In genomic region chr15:11008756-11009155, GRCm38 (mm10) we compare ENCODE assay signal across 14 mouse cellular contexts. TPM values are rescaled to one million over a fixed set of nuclear protein-coding genes. Genes with fewer than 3 reads are reported as not detected.
A peak's percentile ranks its signal among the peaks of the same experiment; 100 is the strongest.
DNase-seq lines count a peak whose midpoint lies in the region; ATAC-seq and TF ChIP-seq lines count a peak whose summit lies in the region.
"Had no signal": no experiment of that assay in that cellular context is flagged by ENCODE, and none has a peak within 500 bp of the region (broad histone marks: within the 10 kb centered on the region; RNA-seq: fewer than 3 reads in every experiment).

No protein-coding gene starts in this region.

- H3K9me3 ChIP-seq in forebrain, embryonic 13.5 days (replicated peaks), result no peaks in the 10 kb centered on the region
- no peaks in the 10 kb centered on the region for H3K9me3 ChIP-seq in forebrain, embryonic 11.5 days (ENCODE audit: control insufficient read depth, low read length)
- no peaks in the 10 kb centered on the region; the same call in 1 of the 2 replicates for H3K9me3 ChIP-seq in E14TG2a.4 (ENCODE audit: low read length)
- no peaks in the 10 kb centered on the region for H3K9me3 ChIP-seq in embryonic facial prominence, embryonic 14.5 days (ENCODE audit: control insufficient read depth, low read length)
- H3K9me3 ChIP-seq: liver, embryonic 15.5 days had no signal

- no peak for DNase-seq in forebrain, embryonic 11.5 days (ENCODE audit: low spot score)
- peak; percentile 17 for DNase-seq in kidney, postnatal 10 days
- no peak for DNase-seq in kidney, adult 11 months
- DNase-seq in embryonic facial prominence, embryonic 14.5 days (ENCODE audit: low spot score), result peak; percentile 49
- DNase-seq in adrenal gland, postnatal 36 days, result no peak
- DNase-seq in spleen, adult 18-20 months, result no peak
- DNase-seq: thymus, adult 2 months had no signal

- no peaks in the 10 kb centered on the region for H3K27me3 ChIP-seq in forebrain, embryonic 13.5 days
- no peaks in the 10 kb centered on the region for H3K27me3 ChIP-seq in forebrain, embryonic 11.5 days (ENCODE audit: control insufficient read depth, insufficient read depth, low read length)
- H3K27me3 ChIP-seq in E14TG2a.4 (ENCODE audit: insufficient read depth, low read length), result no peaks in the 10 kb centered on the region
- H3K27me3 ChIP-seq in embryonic facial prominence, embryonic 14.5 days (replicated peaks; ENCODE audit: control insufficient read depth, insufficient read depth, low read length), result no peaks in the 10 kb centered on the region
- H3K27me3 ChIP-seq: liver, embryonic 15.5 days had no signal

- H3K4me3 ChIP-seq in forebrain, embryonic 13.5 days, result no peak overlapping the region
- H3K4me3 ChIP-seq in forebrain, embryonic 11.5 days (ENCODE audit: low read depth, low read length), result no peak overlapping the region
- H3K4me3 ChIP-seq in E14TG2a.4 (replicated peaks; ENCODE audit: low read length), result no peak overlapping the region
- no peak overlapping the region for H3K4me3 ChIP-seq in embryonic facial prominence, embryonic 14.5 days (ENCODE audit: low read depth, low read length)
- H3K4me3 ChIP-seq: erythroblast, embryonic 14.5 days; liver, embryonic 15.5 days had no signal

- ATAC-seq in forebrain, embryonic 13.5 days, result peak; percentile 45; the same call in 1 of the 2 replicates
- ATAC-seq in forebrain, embryonic 11.5 days (replicated peaks; ENCODE audit: low FRiP score), result no peak
- no peak for ATAC-seq in embryonic facial prominence, embryonic 14.5 days (ENCODE audit: low read depth)

- 22% methylated on average over 5 of the region's 5 CpGs for WGBS in forebrain, embryonic 13.5 days
- 17% methylated on average over 5 of the region's 5 CpGs for WGBS in forebrain, embryonic 11.5 days
- 20% methylated on average over 5 of the region's 5 CpGs for WGBS in embryonic facial prominence, embryonic 14.5 days

- H3K27ac ChIP-seq in forebrain, embryonic 13.5 days, result no peak overlapping the region
- H3K27ac ChIP-seq in forebrain, embryonic 11.5 days (ENCODE audit: low read depth, low read length), result no peak overlapping the region
- no peak overlapping the region for H3K27ac ChIP-seq in embryonic facial prominence, embryonic 14.5 days (replicated peaks; ENCODE audit: low read depth, low read length)
- H3K27ac ChIP-seq: liver, embryonic 15.5 days had no signal

- no peak overlapping the region for H3K4me2 ChIP-seq in forebrain, embryonic 13.5 days
- H3K4me2 ChIP-seq in forebrain, embryonic 11.5 days (ENCODE audit: low read depth, low read length, severe bottlenecking), result no peak overlapping the region
- H3K4me2 ChIP-seq in embryonic facial prominence, embryonic 14.5 days (ENCODE audit: low read depth, low read length), result no peak overlapping the region
- H3K4me2 ChIP-seq: liver, embryonic 15.5 days had no signal

- no peak overlapping the region for H3K9ac ChIP-seq in forebrain, embryonic 13.5 days
- no peak overlapping the region for H3K9ac ChIP-seq in forebrain, embryonic 11.5 days (ENCODE audit: low read length)
- no peak overlapping the region for H3K9ac ChIP-seq in embryonic facial prominence, embryonic 14.5 days (ENCODE audit: low read depth, low read length)
- H3K9ac ChIP-seq: liver, embryonic 15.5 days had no signal

- TF ChIP-seq CTCF in E14TG2a.4 (conservative IDR thresholded peaks at IDR 0.05; ENCODE audit: low read length), result peak; percentile 27

- no peaks in the 10 kb centered on the region for H3K4me1 ChIP-seq in forebrain, embryonic 13.5 days
- no peaks in the 10 kb centered on the region for H3K4me1 ChIP-seq in forebrain, embryonic 11.5 days (replicated peaks; ENCODE audit: control insufficient read depth, insufficient read depth, low read length)
- H3K4me1 ChIP-seq in E14TG2a.4 (replicated peaks; ENCODE audit: low read depth, low read length), result no peaks in the 10 kb centered on the region
- no peaks in the 10 kb centered on the region for H3K4me1 ChIP-seq in embryonic facial prominence, embryonic 14.5 days (ENCODE audit: control insufficient read depth, insufficient read depth, low read length)

- H3K36me3 ChIP-seq in forebrain, embryonic 13.5 days (ENCODE audit: poor library complexity, severe bottlenecking), result no peaks in the 10 kb centered on the region
- H3K36me3 ChIP-seq in forebrain, embryonic 11.5 days (ENCODE audit: control insufficient read depth, insufficient read depth, low read length), result no peaks in the 10 kb centered on the region
- H3K36me3 ChIP-seq in E14TG2a.4 (ENCODE audit: insufficient read depth, low read length), result no peaks in the 10 kb centered on the region
- no peaks in the 10 kb centered on the region for H3K36me3 ChIP-seq in embryonic facial prominence, embryonic 14.5 days (ENCODE audit: control insufficient read depth, insufficient read depth, low read length)
- H3K36me3 ChIP-seq: liver, embryonic 15.5 days had no signal

RNA-seq across cellular contexts. Expression of gene Slc45a2, which starts 8.2 kb away (rescaled TPM):
- not detected in 2 replicates for polyA plus RNA-seq in forebrain, embryonic 13.5 days (2015; fragmentation: Nextera tagmentation; extraction: Ambion mirVana)
- polyA plus RNA-seq in forebrain, embryonic 11.5 days (2014; fragmentation: Nextera tagmentation; extraction: Ambion mirVana), result 0.15 and 0.20 TPM in 2 replicates
- polyA plus RNA-seq in embryonic facial prominence, embryonic 14.5 days (2014; fragmentation: Nextera tagmentation; extraction: Ambion mirVana), result 0.86 and 1.1 TPM in 2 replicates
- total RNA-seq in adrenal gland, postnatal 36 days (2021), result not detected
- total RNA-seq: layer of hippocampus, adult 8-10 months; monocyte, adult 5-6 weeks had no signal
- polyA plus RNA-seq: erythroblast, embryonic 14.5 days; heart, embryonic 14.5 days; thymus, adult 2 months had no signal

RNA-seq across cellular contexts. Expression of gene Amacr, which starts 27.2 kb away (rescaled TPM):
- 6.4 and 7.7 TPM in 2 replicates for polyA plus RNA-seq in forebrain, embryonic 13.5 days (2015; fragmentation: Nextera tagmentation; extraction: Ambion mirVana)
- 9.9 and 11.7 TPM in 2 replicates for polyA plus RNA-seq in forebrain, embryonic 11.5 days (2014; fragmentation: Nextera tagmentation; extraction: Ambion mirVana)
- 27.9 and 28.6 TPM in 2 replicates for polyA plus RNA-seq in embryonic facial prominence, embryonic 14.5 days (2014; fragmentation: Nextera tagmentation; extraction: Ambion mirVana)
- 10 to 100 TPM; 14.4 to 20.0 TPM for total RNA-seq in adrenal gland, postnatal 36 days (2021)
- total RNA-seq: monocyte, adult 5-6 weeks had no signal

RNA-seq across cellular contexts. Expression of gene Rxfp3, which starts 29.0 kb away (rescaled TPM):
- polyA plus RNA-seq in forebrain, embryonic 13.5 days (2015; fragmentation: Nextera tagmentation; extraction: Ambion mirVana), result 0.57 and 0.96 TPM in 2 replicates
- polyA plus RNA-seq in forebrain, embryonic 11.5 days (2014; fragmentation: Nextera tagmentation; extraction: Ambion mirVana), result 0.76 and 1.1 TPM in 2 replicates
- 1.2 and 1.6 TPM in 2 replicates for polyA plus RNA-seq in embryonic facial prominence, embryonic 14.5 days (2014; fragmentation: Nextera tagmentation; extraction: Ambion mirVana)
- not detected for total RNA-seq in adrenal gland, postnatal 36 days (2021)
- total RNA-seq: monocyte, adult 5-6 weeks had no signal
- polyA plus RNA-seq: erythroblast, embryonic 14.5 days had no signal

RNA-seq across cellular contexts. Expression of gene Adamts12, which starts 55.8 kb away (rescaled TPM):
- polyA plus RNA-seq in forebrain, embryonic 13.5 days (2015; fragmentation: Nextera tagmentation; extraction: Ambion mirVana), result 0.72 and 0.92 TPM in 2 replicates
- 2.1 and 2.4 TPM in 2 replicates for polyA plus RNA-seq in forebrain, embryonic 11.5 days (2014; fragmentation: Nextera tagmentation; extraction: Ambion mirVana)
- 12.8 and 13.6 TPM in 2 replicates for polyA plus RNA-seq in embryonic facial prominence, embryonic 14.5 days (2014; fragmentation: Nextera tagmentation; extraction: Ambion mirVana)
- total RNA-seq in adrenal gland, postnatal 36 days (2021), result 1 to 10 TPM; 5.8 to 9.1 TPM
- total RNA-seq: monocyte, adult 5-6 weeks had no signal

RNA-seq across cellular contexts. Expression of gene C1qtnf3, which starts 56.6 kb away (rescaled TPM):
- 0.10 and 0.13 TPM in 2 replicates for polyA plus RNA-seq in forebrain, embryonic 13.5 days (2015; fragmentation: Nextera tagmentation; extraction: Ambion mirVana)
- 0.64 and 0.81 TPM in 2 replicates for polyA plus RNA-seq in forebrain, embryonic 11.5 days (2014; fragmentation: Nextera tagmentation; extraction: Ambion mirVana)
- 115 and 159 TPM in 2 replicates for polyA plus RNA-seq in embryonic facial prominence, embryonic 14.5 days (2014; fragmentation: Nextera tagmentation; extraction: Ambion mirVana)
- 1 to 10 TPM; 1.2 to 1.3 TPM for total RNA-seq in adrenal gland, postnatal 36 days (2021)
- total RNA-seq: monocyte, adult 5-6 weeks had no signal
- polyA plus RNA-seq: erythroblast, embryonic 14.5 days had no signal

Comparison
In these comparisons a context has a peak if more than half of its experiments do, and no peak if none do; other contexts are left out.
1. DNase-seq: peak in kidney, postnatal 10 days (single experiment) and embryonic facial prominence, embryonic 14.5 days (single experiment); none in forebrain, embryonic 11.5 days (single experiment), kidney, adult 11 months (single experiment), adrenal gland, postnatal 36 days (0 of 2) and spleen, adult 18-20 months (0 of 2).